Mouse (Mus musculus) lung, adult 2 months (tissue): ENCODE data around the gene Trp53i11.

Source experiments
- CTCF ChIP-seq: fragments of 200-500 bp; IDR thresholded peaks from 2 replicates; pipeline ENCODE4 v1.5.1; 2011; ENCODE audit warnings: mild to moderate bottlenecking, low read length, control low read depth; ENCODE audit not compliant: insufficient read depth
- POLR2A ChIP-seq: fragments of 200-500 bp; IDR thresholded peaks from 2 replicates; pipeline ENCODE4 v1.6.1; 2011; ENCODE audit warnings: low read depth, mild to moderate bottlenecking, control low read depth, low read length, borderline replicate concordance; ENCODE audit errors: extremely low read depth

DNA sequence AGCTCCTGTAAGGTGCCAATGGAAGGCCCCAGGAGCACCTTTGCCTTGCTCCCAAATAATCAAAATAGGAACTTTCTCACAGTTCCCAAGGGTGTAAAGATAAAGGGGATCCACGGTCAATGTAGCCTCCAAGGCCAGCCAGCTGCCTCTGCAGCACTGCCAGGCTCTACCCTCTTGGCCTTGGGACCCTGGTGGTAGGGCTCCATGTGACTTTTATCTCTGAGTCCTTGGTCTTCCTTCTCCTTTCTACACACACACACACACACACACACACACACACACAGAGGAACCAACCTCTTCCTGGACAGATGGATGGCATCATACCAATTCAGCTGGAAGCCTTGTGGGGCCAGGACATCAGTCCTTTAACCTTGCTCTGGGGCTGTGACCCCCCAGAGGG, 44.8 kb downstream of the Trp53i11 start:
- TF ChIP-seq CTCF, result no peak
- no peak for TF ChIP-seq POLR2A
